Mouse (Mus musculus) forebrain, postnatal 0 days (tissue): Measurements from ENCODE around the gene Prkca. TPM values are rescaled to one million over a fixed set of nuclear protein-coding genes. Genes with fewer than 3 reads are reported as not detected.

Experiments used
- ATAC-seq: fragments of 200-750 bp; cut with Nextera tagmentation; 2 replicates; pipeline ENCODE4 v1.8.0; 2017; ENCODE audit warnings: mild to moderate bottlenecking, moderate library complexity
- DNase-seq: peaks from one replicate; pipeline ENCODE4 v3.0.0-alpha.2; 2015
- H3K27ac ChIP-seq: fragments of 300-500 bp; sonication (generic); 2 replicates; pipeline ENCODE4 v1.5.1; 2014; ENCODE audit warnings: low read depth, mild to moderate bottlenecking, antibody characterized with exemption, low read length, moderate library complexity, mixed read lengths
- H3K27me3 ChIP-seq: fragments of 300-500 bp; sonication (generic); 2 replicates; pipeline ENCODE4 v1.6.1; 2014; ENCODE audit warnings: mild to moderate bottlenecking, low read length, mixed read lengths; ENCODE audit not compliant: insufficient read depth
- H3K36me3 ChIP-seq: fragments of 300-500 bp; sonication (generic); 2 replicates; pipeline ENCODE4 v1.6.1; 2014; ENCODE audit warnings: mild to moderate bottlenecking, moderate library complexity; ENCODE audit not compliant: insufficient read depth
- H3K4me1 ChIP-seq: fragments of 300-500 bp; sonication (generic); 2 replicates; pipeline ENCODE4 v1.6.1; 2014; ENCODE audit warnings: antibody characterized with exemption; ENCODE audit not compliant: insufficient read depth
- H3K4me2 ChIP-seq: fragments of 300-500 bp; sonication (generic); 2 replicates; pipeline ENCODE4 v1.6.1; 2014; ENCODE audit warnings: low read depth, mild to moderate bottlenecking, moderate library complexity
- H3K4me3 ChIP-seq: fragments of 300-500 bp; sonication (generic); 2 replicates; pipeline ENCODE4 v1.5.1; 2014; ENCODE audit warnings: low read depth, low read length, mixed read lengths
- H3K9ac ChIP-seq: fragments of 300-500 bp; sonication (generic); 2 replicates; pipeline ENCODE4 v1.6.1; 2014; ENCODE audit warnings: mild to moderate bottlenecking
- H3K9me3 ChIP-seq: fragments of 300-500 bp; sonication (generic); 2 replicates; pipeline ENCODE4 v1.6.1; 2016; ENCODE audit warnings: low read length
- CTCF ChIP-seq: sonication (generic); IDR thresholded peaks from 2 replicates; pipeline ENCODE4 v1.5.1; 2016; ENCODE audit warnings: antibody characterized with exemption, control low read depth, low read depth
- whole genome bisulfite sequencing: fragments of 180-500 bp; shearing (Covaris S2); extraction: QIAGEN DNeasy Blood & Tissue Kit; methylation state at CpG from one replicate; pipeline ENCODE4 v1.1.7; 2014; 5-methylcytosine and 5-hydroxymethylcytosine counted together
- polyA plus RNA-seq: library from polyadenylated mRNA; unstranded; fragments of >200 nt; fragmentation: Nextera tagmentation; extraction: Ambion mirVana; gene quantifications from 2 replicates; pipeline ENCODE4 v1.2.1, GENCODE M21; 2015
- total RNA-seq: library from RNA; depleted of rRNA; stranded (reverse); fragments of >200 nt; gene quantifications from 2 replicates; pipeline ENCODE4 v1.2.3, GENCODE M21; 2014

The Prkca gene
- total and polyA plus RNA-seq, 2 experiments from 2014 or later: 5.0 to 30.0 TPM

DNA sequence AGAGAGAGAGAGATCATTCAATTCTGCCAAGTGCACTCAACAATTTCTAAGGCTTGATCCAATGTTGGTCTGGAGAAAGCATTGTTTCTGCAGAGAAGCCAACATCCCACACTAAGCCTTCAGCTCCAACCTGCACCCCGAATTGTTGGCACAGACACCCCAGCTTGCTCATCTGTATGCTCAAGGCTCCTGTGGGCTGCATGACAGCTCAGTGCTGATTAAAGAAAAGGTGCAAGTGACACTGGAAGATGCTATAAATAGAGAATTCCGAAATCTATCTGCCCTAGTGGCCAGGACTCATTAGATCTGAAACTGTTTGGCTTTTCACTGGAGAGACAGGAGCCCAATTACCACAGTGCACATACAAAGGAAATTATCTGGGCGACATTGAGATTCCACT lies 207.4 kb downstream of the Prkca start:
- Histone ChIP-seq H3K4me1 (0 out of 2 replicates have a peak, but pooled peaks cover 13% of the 10 kb centered on the region), H3K9ac (no peak overlapping the region), H3K27ac (no peak overlapping the region), H3K9me3 (no peaks in the 10 kb centered on the region), H3K4me3 (no peak overlapping the region), H3K27me3 (no peaks in the 10 kb centered on the region), H3K36me3 (no peaks in the 10 kb centered on the region), H3K4me2 (no peak overlapping the region)
- 13% methylated on average over 3 of the region's 3 CpGs for WGBS
- DNase-seq: peak; percentile 14
- TF ChIP-seq CTCF: no peak
- 0 out of 2 replicates have a peak, but pooled peaks have one; percentile 12 for ATAC-seq

DNA sequence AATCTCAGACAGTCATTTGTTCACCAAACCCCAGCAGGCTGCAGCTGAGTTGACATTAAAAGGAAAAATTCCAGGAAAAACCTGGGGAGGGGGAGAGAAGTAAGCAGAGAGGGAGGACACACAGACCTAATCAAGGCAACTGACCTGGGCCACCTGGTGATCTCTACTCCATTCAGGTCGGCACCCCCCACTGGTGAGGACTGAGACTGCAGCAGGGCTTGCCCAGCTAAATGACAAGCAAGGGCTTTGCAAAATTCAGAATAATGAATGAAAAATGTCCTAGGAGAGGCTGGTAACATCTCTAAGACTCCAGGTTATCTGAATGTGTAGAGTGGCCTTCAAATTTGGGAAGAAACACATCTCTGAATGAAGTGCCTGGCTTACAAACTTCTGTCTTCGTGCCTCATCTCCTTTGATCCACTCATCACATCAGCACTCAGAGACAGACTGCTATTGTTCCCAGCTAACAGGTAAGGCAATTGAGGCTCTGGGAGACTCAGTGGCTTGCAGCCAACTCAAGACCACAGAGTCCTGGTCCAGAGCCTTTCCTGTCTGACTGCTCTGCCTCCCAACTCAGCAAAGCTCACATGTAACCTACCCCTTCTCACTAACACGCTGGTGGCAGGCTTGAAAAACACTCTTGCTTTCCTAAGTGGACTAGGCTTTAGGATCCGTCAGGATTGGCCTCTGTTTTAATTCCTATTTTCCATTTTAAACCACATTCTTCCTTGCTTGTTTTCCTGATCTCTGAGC lies 208.1 kb downstream of the Prkca start:
- H3K4me1 ChIP-seq: 0 out of 2 replicates have a peak, but pooled peaks cover 13% of the 10 kb centered on the region
- DNase-seq (no peak), ATAC-seq (no peak; the same call in 1 of the 2 replicates)
- TF ChIP-seq CTCF: peak; percentile 41
- WGBS: 16% methylated on average over 4 of the region's 4 CpGs
- H3K27me3 ChIP-seq: no peaks in the 10 kb centered on the region
- H3K27ac ChIP-seq: no peak overlapping the region
- no peak overlapping the region for H3K4me3 ChIP-seq
- no peaks in the 10 kb centered on the region for H3K36me3 ChIP-seq
- H3K9ac ChIP-seq: no peak overlapping the region
- no peaks in the 10 kb centered on the region for H3K9me3 ChIP-seq
- H3K4me2 ChIP-seq: no peak overlapping the region

DNA sequence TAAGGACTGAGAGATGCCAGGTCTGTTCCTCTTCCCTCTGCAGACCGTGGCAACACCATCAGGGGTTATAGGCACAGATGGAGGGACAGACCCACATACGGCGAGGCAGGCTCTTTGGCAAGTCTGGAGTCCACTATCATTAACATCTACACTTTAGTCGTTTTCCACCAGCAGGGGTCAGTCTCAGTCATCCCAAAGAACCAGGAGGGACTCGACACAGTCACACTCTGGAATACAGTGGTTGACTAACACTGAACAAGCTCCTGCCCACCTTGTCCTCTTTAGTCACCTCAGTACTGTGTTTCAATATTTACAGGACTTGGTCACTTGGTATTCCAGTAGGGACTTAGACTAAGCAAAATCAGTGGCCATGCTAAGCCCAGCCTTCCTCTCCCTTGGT lies 215.1 kb downstream of the Prkca start:
- Histone ChIP-seq H3K27me3 (no peaks in the 10 kb centered on the region), H3K36me3 (no peaks in the 10 kb centered on the region), H3K9ac (no peak overlapping the region), H3K4me1 (no peaks in the 10 kb centered on the region), H3K4me3 (no peak overlapping the region), H3K4me2 (no peak overlapping the region), H3K27ac (no peak overlapping the region), H3K9me3 (no peaks in the 10 kb centered on the region)
- DNase-seq (peak; percentile 56), ATAC-seq (no peak)
- peak; percentile 64 for TF ChIP-seq CTCF
- WGBS: 26% methylated on average over 5 of the region's 5 CpGs

DNA sequence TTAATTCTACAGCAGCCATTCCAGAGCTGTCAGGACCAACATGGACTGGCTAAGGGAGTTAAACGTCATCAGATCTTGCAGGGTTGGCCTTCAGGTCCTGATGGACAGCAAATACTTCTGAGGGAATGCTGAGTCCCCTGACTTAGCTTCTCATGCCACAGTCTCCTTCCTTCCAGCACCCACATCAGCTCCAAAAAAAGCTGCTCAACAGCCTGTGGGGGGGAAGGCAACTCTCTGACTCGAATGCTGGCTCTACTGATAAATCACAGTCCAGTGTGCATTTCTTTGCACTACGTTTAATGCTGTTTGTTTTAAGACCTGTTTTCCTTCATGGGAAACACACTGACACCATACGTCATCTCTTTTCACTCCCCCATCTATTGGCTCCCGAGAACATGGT lies 215.8 kb downstream of the Prkca start:
- Histone ChIP-seq H3K4me3 (no peak overlapping the region), H3K4me1 (no peaks in the 10 kb centered on the region), H3K9me3 (no peaks in the 10 kb centered on the region), H3K36me3 (no peaks in the 10 kb centered on the region), H3K9ac (no peak overlapping the region), H3K4me2 (no peak overlapping the region), H3K27ac (no peak overlapping the region), H3K27me3 (no peaks in the 10 kb centered on the region)
- DNase-seq (no peak), ATAC-seq (no peak)
- 82% methylated on average over 5 of the region's 5 CpGs for WGBS
- no peak for TF ChIP-seq CTCF

DNA sequence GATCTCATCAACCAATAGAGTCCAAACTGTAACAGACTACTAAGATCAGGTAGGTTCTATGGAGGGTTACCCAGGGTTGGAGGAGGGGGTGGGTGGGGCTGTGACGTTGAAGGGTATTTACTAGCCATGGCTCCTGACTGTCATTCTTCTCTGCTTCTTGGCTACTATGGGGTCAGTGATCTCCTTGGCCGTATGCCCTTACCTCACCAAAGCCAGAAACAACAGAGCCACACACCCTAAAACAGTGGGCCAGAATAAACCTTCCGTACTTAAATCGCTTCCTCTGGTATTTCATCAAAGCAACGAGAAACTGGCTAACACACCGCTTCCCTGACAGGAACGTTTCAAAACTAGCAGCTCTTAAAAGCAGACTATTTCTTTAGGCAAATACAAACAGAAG lies 221.2 kb downstream of the Prkca start:
- no peak for TF ChIP-seq CTCF
- H3K4me1 ChIP-seq: no peaks in the 10 kb centered on the region
- WGBS: 78% methylated on average over 7 of the region's 7 CpGs
- no peaks in the 10 kb centered on the region for H3K9me3 ChIP-seq
- no peak overlapping the region for H3K9ac ChIP-seq
- H3K27ac ChIP-seq: no peak overlapping the region
- H3K4me2 ChIP-seq: no peak overlapping the region
- H3K36me3 ChIP-seq: no peaks in the 10 kb centered on the region
- no peak overlapping the region for H3K4me3 ChIP-seq
- H3K27me3 ChIP-seq: no peaks in the 10 kb centered on the region
- DNase-seq: no peak
- no peak for ATAC-seq

DNA sequence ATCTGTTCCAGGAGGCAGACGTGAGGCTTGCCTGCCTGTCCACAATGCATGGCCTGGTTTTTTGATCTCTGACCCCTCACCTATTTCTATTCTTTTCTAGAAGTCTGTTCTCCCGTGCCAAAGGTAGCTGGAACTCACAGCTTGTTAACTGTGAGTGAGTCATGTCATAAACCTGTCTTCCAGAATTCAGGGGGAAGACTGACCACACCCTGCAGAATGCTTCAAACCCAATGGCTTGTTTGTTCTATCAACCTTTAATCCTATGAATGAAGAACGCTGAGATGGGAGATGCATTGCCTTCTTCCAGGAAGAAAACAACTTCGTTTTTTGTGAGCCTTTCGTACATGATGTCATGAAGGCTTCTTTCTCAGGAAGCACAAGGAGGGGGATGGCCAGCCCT lies 223.0 kb downstream of the Prkca start:
- Histone ChIP-seq H3K4me1 (no peaks in the 10 kb centered on the region), H3K27me3 (no peaks in the 10 kb centered on the region), H3K36me3 (no peaks in the 10 kb centered on the region), H3K9ac (no peak overlapping the region), H3K27ac (no peak overlapping the region), H3K4me2 (no peak overlapping the region), H3K4me3 (no peak overlapping the region), H3K9me3 (no peaks in the 10 kb centered on the region)
- WGBS: 76% methylated on average over 5 of the region's 5 CpGs
- no peak for TF ChIP-seq CTCF
- no peak for ATAC-seq
- DNase-seq: no peak

DNA sequence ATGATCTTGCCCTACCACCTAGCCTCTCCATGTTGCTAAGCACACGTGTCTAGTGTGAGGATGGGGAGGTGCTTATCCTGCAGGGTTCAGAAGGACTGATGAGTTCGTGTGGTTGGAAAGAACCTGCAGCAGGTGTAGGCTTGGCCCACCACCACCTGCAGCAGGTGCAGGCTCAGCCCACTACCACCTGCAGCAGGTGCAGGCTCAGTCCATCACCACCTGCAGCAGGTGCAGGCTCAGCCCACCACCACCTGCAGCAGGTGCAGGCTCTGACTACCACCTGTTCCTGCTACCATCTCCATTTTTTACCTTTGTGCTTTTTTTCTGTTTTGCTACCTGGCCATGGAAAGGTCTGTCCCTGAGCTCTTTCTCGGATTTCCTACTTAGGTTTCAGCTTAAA lies 223.9 kb downstream of the Prkca start:
- no peak for TF ChIP-seq CTCF
- Histone ChIP-seq H3K4me2 (no peak overlapping the region), H3K4me1 (no peaks in the 10 kb centered on the region), H3K27me3 (no peaks in the 10 kb centered on the region), H3K9me3 (no peaks in the 10 kb centered on the region), H3K36me3 (no peaks in the 10 kb centered on the region), H3K4me3 (no peak overlapping the region), H3K27ac (no peak overlapping the region), H3K9ac (no peak overlapping the region)
- ATAC-seq (no peak), DNase-seq (no peak)
- WGBS: 80% methylated on average over 3 of the region's 3 CpGs
